Mouse (Mus musculus): ENCODE results near the gene Kif18b.
A peak's percentile ranks its signal among the peaks of the same experiment; 100 is the strongest.

DNA sequence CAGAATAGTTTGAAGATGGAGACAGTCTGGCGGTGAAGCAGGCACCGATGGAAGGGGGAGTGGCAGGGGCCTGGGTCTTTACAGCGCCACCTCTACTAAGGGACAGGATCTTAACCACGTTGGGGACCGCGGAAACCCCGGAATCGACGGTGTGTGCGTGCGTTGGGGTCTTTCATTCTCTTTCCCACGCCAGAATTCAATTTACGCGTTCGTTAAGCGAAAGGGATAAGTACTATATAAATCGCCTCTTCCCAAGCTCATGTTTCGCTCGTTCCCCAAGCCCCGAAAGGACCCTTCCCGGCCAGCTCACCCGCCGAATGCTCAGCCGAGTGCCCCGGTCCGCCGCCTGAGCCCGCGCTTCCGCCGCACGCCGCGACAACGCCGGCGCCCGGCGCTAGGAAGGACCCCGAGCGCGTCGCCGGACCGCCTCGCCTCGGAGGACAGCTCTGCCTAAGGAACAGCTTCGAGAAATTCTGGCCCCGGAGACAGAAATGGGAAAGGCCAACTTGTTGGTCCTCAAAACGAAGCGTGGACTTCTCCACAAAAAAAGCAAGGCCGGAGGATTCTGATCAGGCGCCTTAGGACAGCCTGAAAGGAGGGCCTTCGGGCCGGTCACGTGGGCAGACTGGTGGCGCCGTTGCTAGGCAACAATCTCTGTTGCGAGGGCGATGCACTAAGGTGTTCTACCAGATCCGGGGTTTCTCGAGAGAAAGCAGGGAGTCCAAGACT lies 44.2 kb downstream of the Kif18b start, which contains the start of the genes Eftud2 and Ccdc103:
- TF ChIP-seq POLR2A (IDR thresholded peaks at IDR 0.05; ENCODE audit: borderline replicate concordance, insufficient read depth, low read length) (peak; percentile 72), CTCF (IDR thresholded peaks at IDR 0.05; ENCODE audit: borderline replicate concordance, insufficient read depth, low read depth, low read length) (no peak)
